ENCODE assay signal across 10 mouse cellular contexts in the genomic region with DNA sequence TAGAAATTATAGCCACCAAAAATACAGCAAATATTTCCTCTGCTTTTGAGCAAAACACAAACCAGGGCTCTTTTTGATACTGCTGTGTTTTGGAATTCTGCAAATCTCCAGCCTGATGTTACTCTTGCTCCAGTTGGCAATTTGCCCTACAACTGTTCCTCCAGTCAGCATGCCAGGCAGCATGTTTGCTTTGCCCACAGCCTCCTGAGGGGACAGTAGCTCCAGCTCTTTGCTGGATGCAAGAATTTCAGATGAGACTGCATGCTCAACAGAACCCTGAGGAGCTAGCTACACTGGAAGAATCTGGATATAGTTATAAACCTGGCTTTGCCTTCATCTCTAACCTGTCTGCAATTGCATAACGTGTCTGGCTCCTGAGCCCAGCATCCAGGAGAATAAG.
DNase-seq lines count a peak whose midpoint lies in the region; ATAC-seq and TF ChIP-seq lines count a peak whose summit lies in the region.
"Had no signal": no experiment of that assay in that cellular context is flagged by ENCODE, and none has a peak within 500 bp of the region (broad histone marks: within the 10 kb centered on the region; RNA-seq: fewer than 3 reads in every experiment).

No protein-coding gene starts in this region.

- H3K36me3 ChIP-seq in forebrain, embryonic 14.5 days (ENCODE audit: control insufficient read depth, insufficient read depth, low read length) = no peaks in the 10 kb centered on the region
- H3K36me3 ChIP-seq in forebrain, embryonic 10.5 days (replicated peaks) = no peaks in the 10 kb centered on the region
- no peaks in the 10 kb centered on the region for H3K36me3 ChIP-seq in intestine, postnatal 0 days (ENCODE audit: control insufficient read depth, insufficient read depth)

- H3K4me1 ChIP-seq in forebrain, embryonic 14.5 days (ENCODE audit: control insufficient read depth, insufficient read depth, low read length) = no peaks in the 10 kb centered on the region
- peaks cover 16% of the 10 kb centered on the region for H3K4me1 ChIP-seq in forebrain, embryonic 10.5 days
- H3K4me1 ChIP-seq in intestine, postnatal 0 days (replicated peaks; ENCODE audit: control insufficient read depth, insufficient read depth, low read length) = no peaks in the 10 kb centered on the region

- H3K27me3 ChIP-seq in forebrain, embryonic 14.5 days (replicated peaks; ENCODE audit: control insufficient read depth, insufficient read depth, low read length) = no peaks in the 10 kb centered on the region
- no peaks in the 10 kb centered on the region; the same call in 1 of the 2 replicates for H3K27me3 ChIP-seq in forebrain, embryonic 10.5 days (ENCODE audit: poor library complexity, severe bottlenecking)
- H3K27me3 ChIP-seq in intestine, postnatal 0 days (replicated peaks; ENCODE audit: control insufficient read depth, insufficient read depth, low read length) = no peaks in the 10 kb centered on the region
- H3K27me3 ChIP-seq: CH12.LX had no signal

- TF ChIP-seq CTCF in intestine, postnatal 0 days (IDR thresholded peaks at IDR 0.05; ENCODE audit: low read depth) = no peak

- no peak overlapping the region for H3K4me3 ChIP-seq in forebrain, embryonic 14.5 days (ENCODE audit: low read depth, low read length)
- H3K4me3 ChIP-seq in forebrain, embryonic 10.5 days = no peak overlapping the region
- no peak overlapping the region for H3K4me3 ChIP-seq in intestine, postnatal 0 days (ENCODE audit: low read depth, low read length)

- H3K9ac ChIP-seq in forebrain, embryonic 14.5 days (ENCODE audit: low read length) = no peak overlapping the region
- H3K9ac ChIP-seq in intestine, postnatal 0 days (ENCODE audit: low read depth, low read length) = no peak overlapping the region
- H3K9ac ChIP-seq: liver, embryonic 14.5 days had no signal

- H3K9me3 ChIP-seq in forebrain, embryonic 14.5 days (replicated peaks; ENCODE audit: control insufficient read depth, low read length) = no peaks in the 10 kb centered on the region
- no peaks in the 10 kb centered on the region for H3K9me3 ChIP-seq in forebrain, embryonic 10.5 days
- no peaks in the 10 kb centered on the region for H3K9me3 ChIP-seq in intestine, postnatal 0 days (ENCODE audit: control insufficient read depth)

- no peak for ATAC-seq in forebrain, embryonic 14.5 days
- ATAC-seq in intestine, postnatal 0 days = no peak

- intact Hi-C loops in left cerebral cortex, postnatal 25 days (cut with DNase I) = no loop called here
- intact Hi-C loops in left cerebral cortex, postnatal 36 days (cut with DNase I) = no loop called here

- 88% methylated on average over 1 of the region's 1 CpGs for WGBS in forebrain, embryonic 14.5 days
- 74% methylated on average over 1 of the region's 1 CpGs for WGBS in forebrain, embryonic 10.5 days
- WGBS in intestine, postnatal 0 days = 67% methylated on average over 1 of the region's 1 CpGs

- no peak overlapping the region for H3K27ac ChIP-seq in forebrain, embryonic 14.5 days (ENCODE audit: low read depth, low read length)
- no peak overlapping the region for H3K27ac ChIP-seq in forebrain, embryonic 10.5 days
- no peak overlapping the region for H3K27ac ChIP-seq in intestine, postnatal 0 days (ENCODE audit: low read depth, low read length)
- H3K27ac ChIP-seq: liver, embryonic 14.5 days had no signal

- H3K4me2 ChIP-seq in forebrain, embryonic 14.5 days (ENCODE audit: low read length) = no peak overlapping the region
- no peak overlapping the region for H3K4me2 ChIP-seq in intestine, postnatal 0 days (replicated peaks; ENCODE audit: low read depth)

- peak; percentile 29 for DNase-seq in forebrain, embryonic 14.5 days (ENCODE audit: low spot score)
- no peak for DNase-seq in forebrain, embryonic 10.5 days (ENCODE audit: extremely low spot score, low spot score)
- DNase-seq in left cerebral cortex, postnatal 25 days (ENCODE audit: low spot score in 2 of 2) = peak; percentile 11 to 14
- DNase-seq in left cerebral cortex, postnatal 36 days (ENCODE audit: low spot score in 2 of 2) = no peak
- peak; percentile 74 to 78 for DNase-seq in cerebellum, postnatal 10 days
- peak; percentile 20 for DNase-seq in layer of hippocampus, adult 9-11 months
- DNase-seq in embryo, embryonic 10 days (ENCODE audit: low spot score) = no peak

Comparison
In these comparisons a context has a peak if more than half of its experiments do, and no peak if none do; other contexts are left out.
1. DNase-seq: peak in forebrain, embryonic 14.5 days (single experiment), left cerebral cortex, postnatal 25 days (2 of 2), cerebellum, postnatal 10 days (2 of 2) and layer of hippocampus, adult 9-11 months (single experiment); none in forebrain, embryonic 10.5 days (single experiment), left cerebral cortex, postnatal 36 days (0 of 2) and embryo, embryonic 10 days (single experiment).